Mouse (Mus musculus) kidney, adult 2 months (tissue): ENCODE results near the gene Atxn10.

Experiments
- CTCF ChIP-seq: fragments of 200-500 bp; conservative IDR thresholded peaks from 2 replicates; pipeline ENCODE4 v1.5.1; 2011; ENCODE audit warnings: low read depth, mild to moderate bottlenecking, control low read depth, low read length, moderate library complexity, mixed read lengths; ENCODE audit not compliant: insufficient read depth, insufficient read length
- POLR2A ChIP-seq: fragments of 200-500 bp; IDR thresholded peaks from one replicate; pipeline ENCODE4 v1.6.1; 2011; ENCODE audit warnings: low read depth, low read length, control low read depth

DNA sequence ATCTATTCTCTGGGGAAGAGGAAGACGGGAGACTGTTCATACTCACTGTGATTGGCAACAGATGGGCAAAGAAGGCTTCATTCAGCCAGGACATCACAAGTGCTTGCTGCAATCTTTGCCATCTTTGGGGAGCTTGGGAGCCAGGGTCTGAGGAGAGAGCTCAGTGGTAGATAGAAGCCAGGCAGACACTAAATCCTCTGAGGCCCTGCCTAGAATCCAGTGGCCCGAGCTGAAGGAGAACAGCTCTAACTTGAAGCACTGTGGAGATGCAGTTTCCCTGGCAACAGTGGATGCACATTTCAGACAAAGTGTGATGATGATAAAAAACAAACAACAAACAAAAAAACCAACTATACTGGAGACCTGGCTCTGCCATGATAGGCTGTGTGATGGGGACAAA lies 40.1 kb upstream of the Atxn10 start:
- no peak for TF ChIP-seq CTCF
- no peak for TF ChIP-seq POLR2A
